Mouse (Mus musculus): ENCODE measurements around the gene U2surp.
A peak's percentile ranks its signal among the peaks of the same experiment; 100 is the strongest.

The U2surp gene

DNA sequence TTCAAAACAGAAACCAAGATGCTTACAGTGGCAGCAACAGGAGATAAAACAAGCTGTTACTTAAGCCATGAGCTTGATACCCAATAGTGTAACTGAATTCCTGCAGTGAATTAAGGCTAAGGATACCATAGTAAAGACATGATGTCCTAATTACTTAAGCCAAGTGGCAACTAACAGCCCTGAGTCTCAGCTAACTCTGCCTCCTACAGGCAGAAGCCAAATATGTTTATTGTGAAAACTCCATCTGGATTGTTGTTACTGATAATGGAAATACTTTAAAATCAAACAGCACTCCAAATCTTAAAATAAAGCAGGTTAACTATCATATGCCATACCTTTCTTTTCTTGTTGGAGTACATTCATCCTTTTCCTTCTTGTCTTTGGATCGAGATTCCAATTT, 47.8 kb downstream of the U2surp start:
- DNase-seq: no peak

DNA sequence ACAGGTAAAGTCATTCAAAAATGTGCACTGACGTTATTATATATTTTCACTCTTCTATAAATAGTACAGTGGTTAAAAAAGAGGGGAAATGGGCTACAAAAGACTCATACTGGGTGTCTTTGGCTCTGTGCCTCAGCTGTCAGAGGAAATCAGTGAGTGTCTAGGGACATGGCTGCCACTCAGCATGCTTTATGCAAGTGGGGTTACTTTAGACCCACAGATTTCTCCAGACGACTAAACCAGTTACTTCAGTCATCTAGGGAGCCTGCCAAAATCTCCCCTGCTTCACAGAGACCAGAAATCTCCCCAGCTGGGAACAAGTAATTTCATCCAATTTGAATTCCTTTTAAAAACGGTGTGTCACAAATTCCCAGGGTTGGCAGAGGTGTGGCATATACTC, 59.9 kb downstream of the U2surp start:
- no peak for DNase-seq

DNA sequence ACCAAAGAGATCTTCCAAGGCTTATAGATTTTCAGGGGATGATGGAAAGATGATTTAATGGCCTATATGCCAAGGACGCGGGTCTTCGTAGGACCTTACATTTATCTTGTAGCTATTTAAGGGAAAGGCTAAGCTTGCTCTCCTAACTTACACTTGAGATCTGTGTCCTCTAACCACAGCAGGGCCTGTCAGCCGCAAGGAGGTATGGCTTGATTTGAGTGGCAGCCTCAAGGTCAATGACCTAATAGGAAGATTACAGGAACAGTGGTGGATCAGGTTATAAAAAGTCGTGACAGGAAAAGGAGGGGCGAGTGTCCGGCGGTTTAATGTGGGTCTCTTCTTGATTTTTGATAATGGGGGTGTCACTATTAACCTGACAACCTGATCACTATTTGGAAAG, 61.2 kb downstream of the U2surp start:
- DNase-seq: no peak

DNA sequence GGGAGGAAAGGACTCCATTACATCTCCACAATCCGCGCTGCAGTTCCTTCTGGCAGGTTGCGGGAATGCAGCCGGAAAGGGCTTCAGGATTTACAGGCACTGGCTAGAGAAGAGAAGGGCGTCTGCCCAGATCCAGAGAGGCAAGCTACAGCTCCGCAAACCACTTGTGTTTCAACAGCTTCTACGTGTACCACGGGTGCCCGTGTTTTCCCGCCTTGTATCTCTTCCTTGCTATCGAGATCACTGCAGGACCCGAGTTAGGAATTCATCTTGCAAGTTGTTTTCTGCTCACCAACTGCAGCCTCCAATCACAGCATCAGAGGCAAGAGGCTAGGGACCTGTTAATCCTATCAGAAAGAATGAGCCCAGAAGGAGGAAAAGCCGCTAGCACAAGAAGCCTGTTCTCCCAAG, 69.5 kb downstream of the U2surp start:
- DNase-seq: peak in 1 of 2 experiments; percentile 31

DNA sequence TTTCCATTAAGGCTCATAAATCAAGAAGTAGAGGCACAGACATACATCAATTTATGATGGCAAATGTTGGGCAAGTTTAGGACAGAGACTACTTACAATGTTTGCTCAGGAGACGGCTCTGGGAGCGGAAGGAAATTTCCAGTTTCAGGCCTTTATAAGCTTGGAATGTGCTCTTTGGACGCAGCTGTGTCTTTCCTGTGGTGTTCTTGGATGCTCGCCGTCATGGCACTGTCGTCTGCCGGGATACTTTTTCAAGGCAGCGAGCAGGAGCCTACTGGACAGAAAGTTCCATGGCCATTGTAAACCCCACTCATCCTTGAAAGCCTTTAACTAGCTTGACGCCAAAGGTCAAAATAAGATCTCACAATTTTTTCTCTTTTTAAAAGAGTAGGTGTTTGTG, 73.9 kb downstream of the U2surp start:
- no peak for DNase-seq

DNA sequence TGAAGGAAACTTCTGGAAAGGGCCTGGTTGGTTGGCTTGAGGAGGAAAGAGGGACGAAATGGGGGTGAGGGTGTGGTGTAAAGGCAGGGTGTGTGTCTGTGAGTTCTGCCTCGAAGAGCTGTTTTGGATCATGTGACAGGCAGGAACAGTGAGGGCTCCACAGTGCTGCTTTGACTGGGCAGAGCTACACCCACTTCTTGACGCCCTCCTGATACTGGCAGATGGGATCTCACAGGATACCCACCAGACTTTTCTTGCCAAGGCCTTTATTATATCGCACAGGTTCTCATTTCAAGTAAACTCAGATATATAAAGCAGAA, 75.5 kb downstream of the U2surp start:
- no peak for DNase-seq

DNA sequence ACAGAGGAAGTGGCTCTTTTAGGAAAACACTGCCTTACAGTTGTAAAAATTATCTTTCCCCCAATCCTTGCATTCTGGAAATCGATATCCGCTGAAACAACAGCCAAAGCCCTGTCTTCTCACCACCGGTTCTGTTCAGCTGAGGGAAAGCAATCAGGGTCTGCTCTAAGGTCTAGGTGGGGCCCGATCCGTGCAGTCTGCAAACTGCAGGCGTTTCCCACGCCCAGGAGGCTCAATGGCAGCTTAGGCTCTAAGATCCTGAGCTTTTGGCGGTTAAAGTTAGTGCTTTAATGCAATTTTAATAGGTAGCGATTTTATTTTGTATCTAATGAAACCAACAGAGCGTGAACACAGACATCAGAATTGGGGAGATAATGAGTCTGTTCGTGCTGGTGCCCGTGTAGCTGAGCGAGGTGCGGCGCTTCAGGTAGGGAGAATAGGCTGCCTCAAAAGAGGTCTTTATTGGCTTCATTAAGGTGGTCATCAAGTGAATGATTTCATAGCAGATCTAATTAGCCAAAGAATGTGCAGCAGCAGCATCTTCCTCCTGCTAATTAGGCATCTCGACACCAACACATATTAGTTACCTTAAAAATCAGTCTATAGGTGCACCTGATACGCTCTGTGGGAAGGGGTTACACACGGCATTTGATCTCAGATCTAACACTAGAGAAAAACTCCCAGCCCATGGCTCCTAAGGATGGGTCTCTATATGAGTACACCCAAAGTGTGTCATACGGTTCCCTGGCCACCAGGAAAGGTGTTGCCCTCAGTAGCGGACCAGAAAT, 76.1 kb downstream of the U2surp start:
- DNase-seq: no peak

DNA sequence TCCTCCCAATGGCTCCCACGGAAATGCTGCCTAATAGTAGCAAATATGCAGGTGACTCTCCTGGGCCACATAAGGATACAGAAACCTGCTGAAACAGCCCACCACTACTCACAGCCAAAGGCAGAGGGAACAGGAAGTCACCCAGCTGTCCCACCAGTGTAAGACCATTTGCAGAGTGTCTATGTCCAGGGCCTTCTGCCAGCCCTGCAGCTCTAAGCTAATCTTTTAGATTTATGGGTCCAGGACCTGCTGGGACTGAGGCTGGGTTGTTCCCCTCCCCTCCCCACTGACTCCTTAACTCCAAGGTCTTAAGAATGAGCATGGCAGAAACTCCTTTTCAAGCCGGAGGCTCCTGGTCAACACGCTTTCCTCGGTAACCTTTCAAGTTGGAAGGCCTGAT, 83.5 kb downstream of the U2surp start:
- no peak for DNase-seq

DNA sequence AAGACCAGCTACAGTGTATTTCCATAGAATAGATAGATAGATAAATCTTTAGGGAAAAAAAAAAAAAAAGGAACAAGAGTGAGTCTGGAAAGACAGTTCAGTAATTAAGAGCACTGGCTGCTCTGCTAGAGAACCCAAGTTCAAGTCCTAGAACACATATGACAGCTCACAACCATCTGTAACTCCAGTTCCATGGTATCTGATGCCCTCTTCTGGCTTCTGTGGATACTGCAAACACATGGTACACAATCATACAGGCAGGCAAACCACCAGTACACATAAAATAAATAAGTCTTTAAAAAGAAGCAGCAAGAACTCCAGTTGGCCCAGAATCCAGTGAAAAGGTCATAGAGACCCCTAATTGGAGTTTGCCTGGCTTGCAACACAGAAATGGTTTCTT, 97.9 kb downstream of the U2surp start:
- DNase-seq: no peak

DNA sequence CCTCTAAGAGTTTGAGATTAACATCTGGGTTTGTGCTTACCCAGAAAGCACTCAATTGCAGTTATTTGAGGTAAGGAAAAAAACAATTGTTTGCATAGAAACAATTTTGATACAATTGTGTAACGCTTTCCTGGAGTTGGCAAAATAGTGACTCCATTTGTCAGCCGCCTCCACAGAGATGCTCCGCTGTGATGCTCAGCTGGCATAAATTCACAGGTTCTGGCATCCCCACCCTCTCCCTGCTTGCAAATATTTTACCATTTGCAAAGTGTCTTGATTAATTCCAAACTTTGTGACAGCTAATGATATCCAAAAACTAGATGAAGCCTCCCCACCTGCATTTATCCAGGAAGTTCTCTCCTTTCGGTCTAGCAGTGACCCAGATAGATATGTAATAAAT, 99.7 kb downstream of the U2surp start:
- no peak for DNase-seq

DNA sequence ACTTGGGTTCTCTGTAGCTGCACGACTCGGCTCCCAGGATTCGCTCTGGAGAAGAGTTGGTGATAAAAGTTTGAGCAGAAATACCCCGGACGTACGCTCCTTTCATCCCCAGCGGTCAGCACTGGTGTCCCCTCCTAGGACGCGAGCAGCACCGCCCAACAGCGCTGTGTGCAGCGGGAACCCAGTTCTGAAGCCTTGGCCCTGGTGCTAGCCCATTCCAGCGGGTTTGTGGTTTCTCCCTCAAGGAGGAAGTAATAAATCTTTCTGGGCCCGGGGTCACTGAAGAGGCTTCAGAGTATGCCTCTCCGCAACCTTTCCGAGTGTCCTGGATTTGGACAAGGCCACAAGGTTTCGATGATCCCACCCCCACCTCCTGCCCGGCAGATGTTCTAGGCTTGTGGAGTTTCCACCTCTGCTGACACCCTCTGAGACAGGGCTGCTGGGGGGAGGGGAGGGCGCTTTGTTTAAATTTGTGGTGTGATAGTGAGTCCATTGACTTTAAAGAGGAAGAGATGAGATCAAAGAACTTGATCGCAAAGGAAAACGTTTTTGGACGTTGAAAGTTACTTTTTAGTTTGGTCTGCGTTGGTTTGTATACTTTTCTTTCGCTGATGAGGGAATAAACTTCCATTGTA, 104.1 kb downstream of the U2surp start:
- peak in 1 of 2 experiments; percentile 17 for DNase-seq
